9 mouse cellular contexts compared by ENCODE assay signal in the genomic region with DNA sequence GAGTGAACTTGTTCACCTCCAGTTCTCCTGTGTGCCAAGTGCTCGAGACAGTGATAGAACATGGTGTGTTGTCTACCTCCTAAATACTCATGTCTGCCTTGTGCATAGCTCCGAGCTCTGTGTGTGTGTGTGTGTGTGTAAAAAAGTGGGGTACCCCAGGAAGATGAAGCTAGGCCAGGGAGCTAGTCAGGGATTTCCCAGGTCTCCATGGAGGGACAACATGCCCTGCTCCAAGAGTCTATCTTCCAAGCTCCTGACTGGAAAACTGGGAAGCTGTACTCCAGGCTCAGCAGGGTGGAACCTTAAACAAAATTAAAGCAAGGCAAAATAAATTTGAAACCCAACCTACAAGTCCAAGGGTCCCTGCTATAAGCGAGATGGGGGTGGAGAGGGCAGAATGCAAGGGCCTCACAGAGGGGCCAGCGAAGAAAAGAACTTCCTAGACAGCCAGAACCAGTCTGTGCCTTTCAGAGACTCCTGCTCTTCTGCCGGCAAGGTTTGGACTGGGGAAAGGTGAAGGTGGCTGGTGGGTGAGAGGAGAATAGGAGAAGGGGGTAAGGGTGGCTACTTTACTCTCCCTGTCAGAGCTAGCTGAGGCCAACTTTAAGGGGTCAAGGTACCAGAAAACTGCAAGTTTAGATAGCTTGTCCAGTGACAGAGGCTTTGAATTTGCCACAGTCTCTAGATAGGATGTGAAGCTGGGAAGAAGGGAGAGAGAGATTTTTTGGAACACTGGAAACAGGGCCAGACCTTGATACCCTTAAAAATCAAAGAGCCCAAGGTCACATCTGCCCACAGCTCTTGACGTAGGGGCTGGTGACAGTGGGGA.
DNase-seq lines count a peak whose midpoint lies in the region; ATAC-seq lines count a peak whose summit lies in the region.
"Had no signal": no experiment of that assay in that cellular context is flagged by ENCODE, and none has a peak within 500 bp of the region (broad histone marks: within the 10 kb centered on the region; RNA-seq: fewer than 3 reads in every experiment).

No protein-coding gene starts in this region.

- H3K4me2 ChIP-seq in forebrain, embryonic 13.5 days = peak overlapping the region; percentile 83
- H3K4me2 ChIP-seq in forebrain, embryonic 11.5 days (ENCODE audit: low read depth, low read length, severe bottlenecking) = no peak overlapping the region
- H3K4me2 ChIP-seq in lung, embryonic 16.5 days (ENCODE audit: low read depth, low read length) = no peak overlapping the region
- H3K4me2 ChIP-seq in hindbrain, embryonic 13.5 days = peak overlapping the region; percentile 64
- H3K4me2 ChIP-seq in neural tube, embryonic 14.5 days (ENCODE audit: low read depth, low read length) = 0 out of 2 replicates have a peak overlapping the region, but pooled peaks have one; percentile 12

- H3K9ac ChIP-seq in forebrain, embryonic 13.5 days = peak overlapping the region; percentile 78
- no peak overlapping the region; the same call in 1 of the 2 replicates for H3K9ac ChIP-seq in forebrain, embryonic 11.5 days (ENCODE audit: low read length)
- H3K9ac ChIP-seq in lung, embryonic 16.5 days (ENCODE audit: low read length) = peak overlapping the region; percentile 14; the same call in 1 of the 2 replicates
- peak overlapping the region; percentile 74 for H3K9ac ChIP-seq in hindbrain, embryonic 13.5 days
- H3K9ac ChIP-seq in neural tube, embryonic 14.5 days (replicated peaks; ENCODE audit: low read depth, low read length) = no peak overlapping the region
- H3K9ac ChIP-seq: liver, embryonic 14.5 days had no signal

- H3K36me3 ChIP-seq in forebrain, embryonic 13.5 days (ENCODE audit: poor library complexity, severe bottlenecking) = no peaks in the 10 kb centered on the region
- H3K36me3 ChIP-seq in forebrain, embryonic 11.5 days (ENCODE audit: control insufficient read depth, insufficient read depth, low read length) = no peaks in the 10 kb centered on the region
- no peaks in the 10 kb centered on the region for H3K36me3 ChIP-seq in lung, embryonic 16.5 days (ENCODE audit: control insufficient read depth, insufficient read depth, low read length)
- no peaks in the 10 kb centered on the region for H3K36me3 ChIP-seq in hindbrain, embryonic 13.5 days
- H3K36me3 ChIP-seq in neural tube, embryonic 14.5 days (ENCODE audit: control insufficient read depth, insufficient read depth, low read length) = no peaks in the 10 kb centered on the region

- H3K4me3 ChIP-seq in forebrain, embryonic 13.5 days = peak overlapping the region; percentile 40
- H3K4me3 ChIP-seq in forebrain, embryonic 11.5 days (ENCODE audit: low read depth, low read length) = no peak overlapping the region
- H3K4me3 ChIP-seq in lung, embryonic 16.5 days (ENCODE audit: low read length) = no peak overlapping the region
- 0 out of 2 replicates have a peak overlapping the region, but pooled peaks have one; percentile 40 for H3K4me3 ChIP-seq in hindbrain, embryonic 13.5 days
- H3K4me3 ChIP-seq in neural tube, embryonic 14.5 days (ENCODE audit: low read depth, low read length) = no peak overlapping the region

- no peak for DNase-seq in forebrain, embryonic 11.5 days (ENCODE audit: low spot score)
- no peak for DNase-seq in lung, postnatal 36 days
- no peak for DNase-seq in left cerebral cortex, postnatal 14 days (ENCODE audit: low spot score in 2 of 2)
- no peak for DNase-seq in spleen, postnatal 36 days (ENCODE audit: low spot score in 2 of 2)

- peaks cover 92% of the 10 kb centered on the region for H3K4me1 ChIP-seq in forebrain, embryonic 13.5 days
- H3K4me1 ChIP-seq in forebrain, embryonic 11.5 days (replicated peaks; ENCODE audit: control insufficient read depth, insufficient read depth, low read length) = peaks cover 28% of the 10 kb centered on the region
- H3K4me1 ChIP-seq in lung, embryonic 16.5 days (replicated peaks; ENCODE audit: control insufficient read depth, insufficient read depth, low read length) = peaks cover 44% of the 10 kb centered on the region
- peaks cover 75% of the 10 kb centered on the region for H3K4me1 ChIP-seq in hindbrain, embryonic 13.5 days (replicated peaks)
- H3K4me1 ChIP-seq in neural tube, embryonic 14.5 days (ENCODE audit: control insufficient read depth, insufficient read depth, low read length) = peaks cover 39% of the 10 kb centered on the region

- no peaks in the 10 kb centered on the region for H3K9me3 ChIP-seq in forebrain, embryonic 13.5 days (replicated peaks)
- no peaks in the 10 kb centered on the region for H3K9me3 ChIP-seq in forebrain, embryonic 11.5 days (ENCODE audit: control insufficient read depth, low read length)
- H3K9me3 ChIP-seq in lung, embryonic 16.5 days (ENCODE audit: control insufficient read depth, low read length) = no peaks in the 10 kb centered on the region
- no peaks in the 10 kb centered on the region for H3K9me3 ChIP-seq in hindbrain, embryonic 13.5 days
- no peaks in the 10 kb centered on the region for H3K9me3 ChIP-seq in neural tube, embryonic 14.5 days (ENCODE audit: control insufficient read depth, low read length)

- no peak for ATAC-seq in forebrain, embryonic 13.5 days
- no peak for ATAC-seq in forebrain, embryonic 11.5 days (replicated peaks; ENCODE audit: low FRiP score)
- ATAC-seq in lung, embryonic 16.5 days (ENCODE audit: low read depth) = no peak
- no peak for ATAC-seq in hindbrain, embryonic 13.5 days (ENCODE audit: low FRiP score)
- no peak for ATAC-seq in neural tube, embryonic 14.5 days (ENCODE audit: low read depth)

- peak overlapping the region; percentile 98 for H3K27ac ChIP-seq in forebrain, embryonic 13.5 days
- no peak overlapping the region for H3K27ac ChIP-seq in forebrain, embryonic 11.5 days (ENCODE audit: low read depth, low read length)
- no peak overlapping the region for H3K27ac ChIP-seq in lung, embryonic 16.5 days (ENCODE audit: low read length)
- H3K27ac ChIP-seq in hindbrain, embryonic 13.5 days = peak overlapping the region; percentile 55; the same call in 1 of the 2 replicates
- no peak overlapping the region for H3K27ac ChIP-seq in neural tube, embryonic 14.5 days (ENCODE audit: low read depth, low read length)
- H3K27ac ChIP-seq: liver, embryonic 14.5 days had no signal

- 50% methylated on average over 6 of the region's 6 CpGs for WGBS in forebrain, embryonic 13.5 days
- 40% methylated on average over 6 of the region's 6 CpGs for WGBS in forebrain, embryonic 11.5 days
- 72% methylated on average over 6 of the region's 6 CpGs for WGBS in lung, embryonic 16.5 days
- 41% methylated on average over 6 of the region's 6 CpGs for WGBS in hindbrain, embryonic 13.5 days
- WGBS in neural tube, embryonic 14.5 days = 57% methylated on average over 6 of the region's 6 CpGs

- intact Hi-C loops in left cerebral cortex, postnatal 14 days (cut with DNase I) = loop anchor here (2.0 to 5.0 kb wide), 2 partner anchors 23 to 39 kb away; no protein-coding TSS in a partner anchor

- H3K27me3 ChIP-seq in forebrain, embryonic 13.5 days = peaks cover 35% of the 10 kb centered on the region
- H3K27me3 ChIP-seq in forebrain, embryonic 11.5 days (ENCODE audit: control insufficient read depth, insufficient read depth, low read length) = peaks cover 33% of the 10 kb centered on the region
- H3K27me3 ChIP-seq in lung, embryonic 16.5 days (ENCODE audit: control insufficient read depth, insufficient read depth, low read depth, low read length) = no peaks in the 10 kb centered on the region
- peaks cover 50% of the 10 kb centered on the region for H3K27me3 ChIP-seq in hindbrain, embryonic 13.5 days
- peaks cover 5% of the 10 kb centered on the region; the same call in 1 of the 2 replicates for H3K27me3 ChIP-seq in neural tube, embryonic 14.5 days (ENCODE audit: control insufficient read depth, insufficient read depth, low read length)

Comparison
In these comparisons a context has a peak if more than half of its experiments do, and no peak if none do; other contexts are left out.
1. H3K27ac ChIP-seq: peak in forebrain, embryonic 13.5 days (single experiment) and hindbrain, embryonic 13.5 days (single experiment); none in forebrain, embryonic 11.5 days (single experiment), lung, embryonic 16.5 days (single experiment) and neural tube, embryonic 14.5 days (single experiment).
2. H3K4me2 ChIP-seq: peak in forebrain, embryonic 13.5 days (single experiment), hindbrain, embryonic 13.5 days (single experiment) and neural tube, embryonic 14.5 days (single experiment); none in forebrain, embryonic 11.5 days (single experiment) and lung, embryonic 16.5 days (single experiment).
3. H3K4me3 ChIP-seq: peak in forebrain, embryonic 13.5 days (single experiment) and hindbrain, embryonic 13.5 days (single experiment); none in forebrain, embryonic 11.5 days (single experiment), lung, embryonic 16.5 days (single experiment) and neural tube, embryonic 14.5 days (single experiment).
4. H3K9ac ChIP-seq: peak in forebrain, embryonic 13.5 days (single experiment), lung, embryonic 16.5 days (single experiment) and hindbrain, embryonic 13.5 days (single experiment); none in forebrain, embryonic 11.5 days (single experiment) and neural tube, embryonic 14.5 days (single experiment).